Mouse (Mus musculus) ES-E14 (cell line): ENCODE results near the gene Apoo.
"Not testable (repeated sequence)": the region's sequence is repeated elsewhere in the genome, so short reads cannot be mapped to it uniquely, and the experiment has no call there.

Source experiments
- HCFC1 ChIP-seq: IDR thresholded peaks from 2 replicates; pipeline ENCODE4 v1.6.1; 2012; ENCODE audit warnings: low read length, inconsistent platforms, borderline replicate concordance; ENCODE audit not compliant: insufficient read depth
- MAFK ChIP-seq: IDR thresholded peaks from 2 replicates; pipeline ENCODE4 v1.6.1; 2014; ENCODE audit warnings: mild to moderate bottlenecking, low read depth, low read length, inconsistent platforms; ENCODE audit not compliant: insufficient read depth
- ZC3H11A ChIP-seq: IDR thresholded peaks from 2 replicates; pipeline ENCODE4 v1.6.1; 2012; ENCODE audit warnings: low read depth, mild to moderate bottlenecking, inconsistent platforms, low read length, borderline replicate concordance
- ZNF384 ChIP-seq: IDR thresholded peaks from 2 replicates; pipeline ENCODE4 v1.6.1; 2012; ENCODE audit warnings: low read depth, low read length, inconsistent platforms

DNA sequence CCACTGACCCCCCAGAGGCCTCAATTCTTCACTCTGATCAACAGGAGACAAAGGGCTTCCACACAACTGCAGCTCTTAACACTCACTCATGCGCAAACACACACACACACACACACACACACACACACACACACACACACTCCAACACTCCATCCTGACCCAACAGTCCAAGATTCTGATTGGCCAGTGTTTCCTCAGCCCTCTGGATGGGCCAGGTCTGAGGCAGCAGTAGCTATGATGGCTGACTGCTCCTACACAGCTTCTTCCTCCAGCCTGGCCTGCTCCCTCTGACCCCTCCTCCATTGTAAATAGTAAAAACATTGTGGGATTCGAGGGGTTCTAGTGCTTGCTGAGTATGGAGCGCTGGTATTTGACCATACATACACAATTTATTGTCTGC, 94.6 kb downstream of the Apoo start:
- TF ChIP-seq ZNF384, ZC3H11A, MAFK, HCFC1: not testable (repeated sequence)
